Mouse (Mus musculus): ENCODE results near the gene Ankrd66. TPM values are rescaled to one million over a fixed set of nuclear protein-coding genes. Genes with fewer than 3 reads are reported as not detected.

Ankrd66 gene
- polyA plus RNA-seq, 1 experiment from 2014 or later: 0.24 TPM

DNA sequence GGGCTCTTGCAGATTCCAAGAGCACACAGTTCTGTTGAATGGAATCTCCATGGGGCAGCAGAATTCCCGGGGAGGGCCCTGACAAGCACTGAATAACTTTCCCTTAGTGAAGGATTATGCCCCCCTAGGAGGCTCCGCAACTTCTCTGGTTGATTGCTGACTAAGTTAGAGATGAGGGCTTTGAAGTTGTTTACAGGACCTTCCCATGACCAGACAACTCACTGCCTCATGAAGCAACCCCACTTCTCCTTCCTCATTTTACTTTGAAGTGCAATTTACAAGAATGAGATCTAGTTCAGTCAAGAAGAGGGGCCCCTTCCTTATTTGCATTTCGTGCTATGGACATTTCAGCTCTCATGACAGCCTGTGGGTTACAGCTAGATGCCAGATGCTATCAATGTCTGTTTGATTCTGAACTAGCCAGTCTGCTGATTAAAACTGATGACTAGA, 30.2 kb upstream of the Ankrd66 start:
- 13% methylated on average over 3 of the region's 3 CpGs for WGBS
- H3K27ac ChIP-seq (ENCODE audit: low read depth, low read length): no peak overlapping the region
- no peak overlapping the region for H3K9ac ChIP-seq (ENCODE audit: low read length)
- no peaks in the 10 kb centered on the region for H3K36me3 ChIP-seq (ENCODE audit: control insufficient read depth, insufficient read depth, low read length)
- no peaks in the 10 kb centered on the region for H3K4me1 ChIP-seq (ENCODE audit: control insufficient read depth, insufficient read depth, low read length)
- DNase-seq (ENCODE audit: low spot score): peak; percentile 52
- no peak overlapping the region for H3K4me2 ChIP-seq (ENCODE audit: low read depth)
- H3K9me3 ChIP-seq (ENCODE audit: control insufficient read depth, low read length): no peaks in the 10 kb centered on the region
- no peak for ATAC-seq (ENCODE audit: insufficient read depth, low FRiP score, low TSS enrichment)
- no peaks in the 10 kb centered on the region for H3K27me3 ChIP-seq (ENCODE audit: control insufficient read depth, insufficient read depth, low read length)
- no peak overlapping the region for H3K4me3 ChIP-seq (ENCODE audit: low read depth, low read length)

DNA sequence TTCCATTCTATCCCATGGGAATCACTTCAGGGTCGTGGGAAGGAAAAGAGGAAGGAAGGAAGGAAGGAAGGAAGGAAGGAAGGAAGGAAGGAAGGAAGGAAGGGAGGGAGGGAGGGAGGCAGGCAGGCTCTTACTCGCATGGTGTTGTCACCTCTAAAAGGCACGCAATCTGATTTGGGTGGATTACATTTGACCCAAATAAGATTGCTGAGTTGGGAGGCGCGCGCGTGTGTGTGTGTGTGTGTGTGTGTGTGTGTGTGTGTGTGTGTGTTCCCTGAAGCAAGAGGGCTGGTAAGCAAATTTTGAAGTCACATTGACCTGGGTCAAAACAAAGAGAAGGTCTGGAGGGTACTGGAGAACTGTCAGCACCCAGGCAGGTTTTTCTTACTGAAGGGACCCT, 25.8 kb upstream of the Ankrd66 start:
- 62% methylated on average over 7 of the region's 7 CpGs for WGBS
- H3K4me3 ChIP-seq (ENCODE audit: low read depth, low read length): no peak overlapping the region
- H3K36me3 ChIP-seq (ENCODE audit: control insufficient read depth, insufficient read depth, low read length): no peaks in the 10 kb centered on the region
- no peaks in the 10 kb centered on the region for H3K4me1 ChIP-seq (ENCODE audit: control insufficient read depth, insufficient read depth, low read length)
- ATAC-seq (ENCODE audit: insufficient read depth, low FRiP score, low TSS enrichment) (no peak), DNase-seq (ENCODE audit: low spot score) (no peak)
- no peak overlapping the region for H3K9ac ChIP-seq (ENCODE audit: low read length)
- no peaks in the 10 kb centered on the region for H3K27me3 ChIP-seq (ENCODE audit: control insufficient read depth, insufficient read depth, low read length)
- H3K4me2 ChIP-seq (ENCODE audit: low read depth): no peak overlapping the region
- H3K27ac ChIP-seq (ENCODE audit: low read depth, low read length): no peak overlapping the region
- no peaks in the 10 kb centered on the region for H3K9me3 ChIP-seq (ENCODE audit: control insufficient read depth, low read length)

DNA sequence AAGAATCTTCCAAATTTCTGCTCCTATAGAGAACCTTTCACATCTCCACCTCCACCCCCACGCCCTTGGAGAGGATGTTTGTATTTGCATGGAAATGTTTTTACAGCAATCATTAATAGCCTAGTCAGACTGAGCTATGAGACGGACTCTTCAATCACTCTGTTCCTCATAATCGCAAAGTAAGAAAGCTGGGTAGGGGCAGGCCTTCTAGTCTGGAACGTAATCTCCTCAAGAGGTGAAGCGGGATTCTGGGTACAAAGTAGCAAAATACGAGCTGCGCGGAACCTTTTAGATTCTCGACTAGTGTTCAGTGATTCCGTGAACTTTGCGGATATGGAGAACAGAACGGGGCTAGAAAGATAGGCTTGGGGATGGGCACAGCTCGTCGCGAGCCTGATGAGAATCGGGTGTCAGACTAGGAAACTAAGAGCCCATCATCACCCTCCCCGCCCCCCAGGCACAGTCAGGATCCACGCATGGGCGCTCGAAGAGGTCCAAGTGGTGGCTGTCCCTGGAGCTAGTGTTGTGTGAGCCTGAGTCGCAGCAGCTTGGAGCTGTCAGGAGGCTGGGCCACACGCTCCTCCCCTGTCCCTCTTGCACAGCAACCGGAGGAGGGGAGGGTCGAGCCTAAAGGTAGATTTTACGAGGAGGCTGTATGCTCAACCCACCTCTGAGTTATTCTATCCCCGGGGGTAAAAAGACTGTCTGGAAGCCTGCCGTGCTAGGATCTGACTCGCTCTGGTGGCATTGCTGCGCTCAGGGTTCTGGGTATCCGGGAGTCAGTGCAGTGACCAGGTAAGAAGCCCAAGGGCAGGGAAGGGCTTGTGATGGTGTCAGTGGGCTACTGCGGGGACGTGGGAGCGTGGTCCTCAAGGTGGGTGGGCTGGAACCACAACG, 24.8 kb upstream of the Ankrd66 start, which contains the start of gene Pla2g7:
Pla2g7 (plus strand) TSS at position 107 of the 897 bp plus-strand sequence.
- no peaks in the 10 kb centered on the region for H3K9me3 ChIP-seq (ENCODE audit: control insufficient read depth, low read length)
- DNase-seq (ENCODE audit: low spot score): peak; percentile 65
- H3K9ac ChIP-seq (ENCODE audit: low read length): peak within 1 kb of the TSS; percentile 62
- H3K36me3 ChIP-seq (ENCODE audit: control insufficient read depth, insufficient read depth, low read length): no peaks in the 10 kb centered on the region
- H3K4me3 ChIP-seq (ENCODE audit: low read depth, low read length): peak within 1 kb of the TSS; percentile 40
- ATAC-seq (ENCODE audit: insufficient read depth, low FRiP score, low TSS enrichment): peak; percentile 82
- H3K4me2 ChIP-seq (ENCODE audit: low read depth): peak within 1 kb of the TSS; percentile 78
- H3K4me1 ChIP-seq (ENCODE audit: control insufficient read depth, insufficient read depth, low read length): no peaks in the 10 kb centered on the region
- no peaks in the 10 kb centered on the region for H3K27me3 ChIP-seq (ENCODE audit: control insufficient read depth, insufficient read depth, low read length)
- no peak within 1 kb of the TSS for H3K27ac ChIP-seq (ENCODE audit: low read depth, low read length)
- under 1% methylated on average over 34 of the region's 34 CpGs for WGBS

DNA sequence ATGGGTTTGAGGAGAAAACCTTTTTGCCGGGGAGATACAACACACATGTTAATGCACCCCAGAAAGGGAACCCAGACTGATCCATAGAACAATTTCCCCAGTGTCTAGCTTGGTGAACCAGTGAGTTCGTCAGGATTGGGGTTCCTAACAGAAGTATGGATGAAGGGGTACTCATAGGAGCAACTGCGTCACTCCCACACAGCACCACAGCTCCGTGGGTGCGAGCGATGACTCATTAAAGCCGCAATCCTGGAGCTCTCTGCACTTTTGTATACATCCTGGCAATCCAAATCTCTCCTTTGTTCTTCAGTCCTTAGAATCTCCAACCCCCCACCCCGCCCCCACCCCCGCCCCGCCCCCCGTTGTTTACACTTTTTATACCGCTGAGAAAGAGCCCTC, 24.2 kb upstream of the Ankrd66 start:
- WGBS: 8% methylated on average over 12 of the region's 12 CpGs
- Histone ChIP-seq H3K4me2 (ENCODE audit: low read depth) (peak overlapping the region; percentile 78), H3K9me3 (ENCODE audit: control insufficient read depth, low read length) (no peaks in the 10 kb centered on the region), H3K36me3 (ENCODE audit: control insufficient read depth, insufficient read depth, low read length) (no peaks in the 10 kb centered on the region), H3K9ac (ENCODE audit: low read length) (peak overlapping the region; percentile 16; the same call in 1 of the 2 replicates), H3K27ac (ENCODE audit: low read depth, low read length) (no peak overlapping the region), H3K4me3 (ENCODE audit: low read depth, low read length) (peak overlapping the region; percentile 40), H3K27me3 (ENCODE audit: control insufficient read depth, insufficient read depth, low read length) (no peaks in the 10 kb centered on the region), H3K4me1 (ENCODE audit: control insufficient read depth, insufficient read depth, low read length) (no peaks in the 10 kb centered on the region)
- DNase-seq (ENCODE audit: low spot score) (no peak), ATAC-seq (ENCODE audit: insufficient read depth, low FRiP score, low TSS enrichment) (peak; percentile 67)

DNA sequence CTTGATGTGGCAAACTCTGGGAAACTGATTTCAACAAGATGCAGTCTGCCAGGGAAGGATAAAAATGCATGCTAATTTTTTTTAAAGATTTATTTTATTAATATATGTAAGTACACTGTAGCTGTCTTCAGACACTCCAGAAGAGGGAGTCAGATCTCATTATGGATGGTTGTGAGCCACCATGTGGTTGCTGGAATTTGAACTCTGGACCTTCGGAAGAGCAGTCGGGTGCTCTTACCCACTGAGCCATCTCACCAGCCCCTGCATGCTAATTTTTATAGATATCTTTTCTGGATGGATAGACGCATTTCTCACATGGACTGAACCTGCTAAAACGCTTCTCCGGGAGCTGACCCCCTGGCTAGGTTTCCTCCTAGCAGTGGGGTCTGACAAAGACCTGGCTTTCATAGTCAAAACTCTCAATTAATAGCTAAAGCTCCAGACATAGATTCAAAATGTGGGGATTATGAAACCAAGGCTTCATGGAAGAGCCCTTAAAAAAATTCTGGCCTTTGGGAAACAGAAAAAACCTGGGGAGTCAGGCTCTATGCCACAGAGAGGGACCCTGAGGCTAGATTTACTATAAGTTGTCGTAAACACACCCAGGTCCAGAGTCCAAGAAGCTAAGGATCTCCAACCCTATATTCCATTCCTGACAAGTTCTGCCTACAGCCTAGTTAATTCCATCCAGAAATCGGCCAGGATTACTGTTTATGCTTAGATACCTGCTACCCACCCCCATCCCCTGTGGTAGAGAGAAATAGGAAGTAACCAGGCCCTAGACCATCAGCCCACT, 20.0 kb upstream of the Ankrd66 start:
- no peaks in the 10 kb centered on the region for H3K9me3 ChIP-seq (ENCODE audit: control insufficient read depth, low read length)
- WGBS: 90% methylated on average over 7 of the region's 7 CpGs

DNA sequence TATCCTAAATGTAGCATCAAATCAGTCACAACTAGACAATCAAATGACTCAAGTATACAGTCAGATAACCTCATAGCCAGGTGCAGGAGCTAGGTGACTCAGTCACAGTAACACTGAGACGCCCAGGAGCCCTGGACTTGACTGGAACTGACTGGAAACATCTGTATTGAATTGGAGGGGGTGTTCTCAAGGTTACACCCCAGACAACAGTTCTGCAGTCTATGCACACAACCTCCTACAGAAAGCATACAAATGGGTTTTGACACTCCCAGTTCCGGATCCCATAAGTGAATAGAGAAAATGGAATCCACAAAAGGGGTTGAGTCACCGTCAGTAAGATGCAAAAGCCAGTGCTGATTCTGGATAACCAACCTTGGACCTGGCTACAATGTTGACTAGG, 15.2 kb upstream of the Ankrd66 start:
- Histone ChIP-seq H3K4me2 (ENCODE audit: low read depth) (no peak overlapping the region), H3K27ac (ENCODE audit: low read depth, low read length) (no peak overlapping the region), H3K9ac (ENCODE audit: low read length) (no peak overlapping the region), H3K27me3 (ENCODE audit: control insufficient read depth, insufficient read depth, low read length) (no peaks in the 10 kb centered on the region), H3K9me3 (ENCODE audit: control insufficient read depth, low read length) (no peaks in the 10 kb centered on the region), H3K4me1 (ENCODE audit: control insufficient read depth, insufficient read depth, low read length) (0 out of 2 replicates have a peak, but pooled peaks cover 4% of the 10 kb centered on the region), H3K36me3 (ENCODE audit: control insufficient read depth, insufficient read depth, low read length) (no peaks in the 10 kb centered on the region), H3K4me3 (ENCODE audit: low read depth, low read length) (no peak overlapping the region)
- ATAC-seq (ENCODE audit: insufficient read depth, low FRiP score, low TSS enrichment) (no peak), DNase-seq (ENCODE audit: low spot score) (no peak)
- 89% methylated on average over 3 of the region's 3 CpGs for WGBS

More for the DNA sequence above, 20.0 kb upstream of the Ankrd66 start:
- Histone ChIP-seq H3K27me3 (ENCODE audit: control insufficient read depth, insufficient read depth, low read length) (no peaks in the 10 kb centered on the region), H3K4me1 (ENCODE audit: control insufficient read depth, insufficient read depth, low read length) (no peaks in the 10 kb centered on the region), H3K4me3 (ENCODE audit: low read depth, low read length) (no peak overlapping the region), H3K27ac (ENCODE audit: low read depth, low read length) (no peak overlapping the region), H3K9ac (ENCODE audit: low read length) (no peak overlapping the region), H3K36me3 (ENCODE audit: control insufficient read depth, insufficient read depth, low read length) (no peaks in the 10 kb centered on the region), H3K4me2 (ENCODE audit: low read depth) (no peak overlapping the region)
- DNase-seq (ENCODE audit: low spot score) (no peak), ATAC-seq (ENCODE audit: insufficient read depth, low FRiP score, low TSS enrichment) (no peak)

DNA sequence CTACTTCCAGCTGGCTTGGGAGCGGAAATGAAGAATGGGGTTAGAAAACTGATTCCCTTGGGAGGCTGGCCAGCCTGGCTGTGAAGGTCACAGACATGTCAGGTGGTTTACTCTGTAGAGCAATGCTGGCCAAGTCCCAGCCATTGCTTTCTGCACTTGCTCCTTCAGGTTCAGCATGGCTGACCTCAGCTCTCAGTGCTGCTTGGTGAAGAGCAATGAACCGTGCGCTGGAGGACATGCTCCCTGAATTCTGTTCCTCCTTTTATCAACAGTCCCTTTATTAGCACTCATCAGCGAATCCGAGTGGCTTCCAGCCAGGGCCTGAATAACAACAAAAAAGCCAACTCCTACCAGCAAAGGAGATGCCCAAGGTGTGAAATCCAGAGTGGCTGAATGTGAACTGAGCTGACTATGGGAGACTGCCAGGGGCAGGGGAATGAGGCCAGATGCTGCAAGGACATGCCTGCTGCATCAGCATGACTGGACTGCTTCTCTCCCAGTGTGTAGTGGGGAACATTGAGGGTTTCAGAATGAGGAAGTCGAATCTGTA, 14.2 kb upstream of the Ankrd66 start:
- H3K27ac ChIP-seq (ENCODE audit: low read depth, low read length): no peak overlapping the region
- H3K4me2 ChIP-seq (ENCODE audit: low read depth): no peak overlapping the region
- no peaks in the 10 kb centered on the region for H3K9me3 ChIP-seq (ENCODE audit: control insufficient read depth, low read length)
- WGBS: 31% methylated on average over 6 of the region's 6 CpGs
- peak; percentile 65 for ATAC-seq (ENCODE audit: insufficient read depth, low FRiP score, low TSS enrichment)
- no peak overlapping the region for H3K9ac ChIP-seq (ENCODE audit: low read length)
- 0 out of 2 replicates have a peak, but pooled peaks cover 4% of the 10 kb centered on the region for H3K4me1 ChIP-seq (ENCODE audit: control insufficient read depth, insufficient read depth, low read length)
- no peaks in the 10 kb centered on the region for H3K27me3 ChIP-seq (ENCODE audit: control insufficient read depth, insufficient read depth, low read length)
- no peak for DNase-seq (ENCODE audit: low spot score)
- H3K4me3 ChIP-seq (ENCODE audit: low read depth, low read length): no peak overlapping the region
- no peaks in the 10 kb centered on the region for H3K36me3 ChIP-seq (ENCODE audit: control insufficient read depth, insufficient read depth, low read length)

DNA sequence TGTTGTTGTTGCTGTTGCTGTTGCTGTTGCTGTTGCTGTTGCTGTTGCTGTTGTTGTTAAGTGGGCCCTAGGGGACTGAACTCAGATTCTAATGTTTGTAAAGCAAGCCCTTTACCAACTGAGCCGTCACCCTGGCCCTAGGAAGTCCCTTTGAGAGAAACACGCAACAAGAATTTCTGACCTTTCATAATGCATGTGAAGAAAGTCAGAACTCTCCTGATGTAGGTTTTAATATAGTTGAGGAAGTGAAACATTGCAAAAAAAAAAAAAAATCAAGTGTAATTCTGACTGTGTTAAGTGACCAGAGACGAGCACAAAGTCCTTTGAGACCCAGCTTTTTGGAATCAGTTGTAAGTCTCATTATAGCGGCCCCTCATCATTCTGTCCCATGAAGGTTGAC, 13.7 kb upstream of the Ankrd66 start:
- DNase-seq (ENCODE audit: low spot score) (no peak), ATAC-seq (ENCODE audit: insufficient read depth, low FRiP score, low TSS enrichment) (no peak)
- Histone ChIP-seq H3K9ac (ENCODE audit: low read length) (no peak overlapping the region), H3K4me3 (ENCODE audit: low read depth, low read length) (no peak overlapping the region), H3K4me2 (ENCODE audit: low read depth) (no peak overlapping the region), H3K36me3 (ENCODE audit: control insufficient read depth, insufficient read depth, low read length) (no peaks in the 10 kb centered on the region), H3K27ac (ENCODE audit: low read depth, low read length) (no peak overlapping the region), H3K9me3 (ENCODE audit: control insufficient read depth, low read length) (no peaks in the 10 kb centered on the region), H3K27me3 (ENCODE audit: control insufficient read depth, insufficient read depth, low read length) (no peaks in the 10 kb centered on the region), H3K4me1 (ENCODE audit: control insufficient read depth, insufficient read depth, low read length) (0 out of 2 replicates have a peak, but pooled peaks cover 4% of the 10 kb centered on the region)
- WGBS: 72% methylated on average over 4 of the region's 4 CpGs

Data from neural tube, embryonic 11.5 days (tissue).